Mouse (Mus musculus): Measurements from ENCODE around the gene Npr1. TPM values are rescaled to one million over a fixed set of nuclear protein-coding genes. Genes with fewer than 3 reads are reported as not detected.

Npr1 gene
- polyA plus RNA-seq, 1 experiment: 16.1 TPM

DNA sequence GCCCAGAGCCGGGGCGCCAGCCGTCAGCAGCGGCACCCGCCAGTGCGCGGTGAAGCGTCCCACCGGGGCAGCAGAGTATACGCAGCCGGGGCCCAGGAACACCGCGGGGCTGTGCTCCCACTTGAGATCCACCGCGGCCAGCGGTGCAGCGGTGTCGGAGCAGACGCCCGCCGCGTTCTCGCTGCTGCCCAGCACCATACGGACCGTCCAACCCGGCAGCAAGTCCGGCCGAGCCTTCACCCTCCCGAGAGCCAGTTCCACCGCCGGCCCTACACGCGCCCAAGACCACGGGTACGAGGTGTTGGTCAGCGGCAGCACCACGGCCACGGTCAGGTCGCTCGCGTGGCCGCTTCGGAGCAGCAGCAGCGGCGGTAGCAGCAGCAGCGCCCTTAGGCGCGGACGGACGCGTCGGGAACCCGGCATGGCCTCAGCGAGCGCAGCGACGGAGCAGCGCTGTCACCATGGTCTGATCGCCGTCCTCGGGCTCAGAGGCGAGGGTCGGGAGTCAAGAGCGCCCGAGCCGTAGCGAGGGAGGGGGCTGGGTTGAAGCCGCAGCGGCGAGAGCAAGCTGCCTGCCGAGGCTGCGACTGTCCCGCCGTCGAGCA lies 483 bp downstream of the Npr1 start:
- Histone ChIP-seq H3K27ac (ENCODE audit: insufficient read depth, low read length) (peak overlapping the region; percentile 29; the same call in 1 of the 2 replicates), H3K4me1 (ENCODE audit: control insufficient read depth, insufficient read depth, insufficient read length) (peaks cover 13% of the 10 kb centered on the region; the same call in 1 of the 2 replicates), H3K36me3 (ENCODE audit: control insufficient read depth, insufficient read depth, low read length) (no peaks in the 10 kb centered on the region), H3K4me3 (ENCODE audit: extremely low read depth, insufficient read depth, insufficient read length) (peak overlapping the region; percentile 58), H3K27me3 (ENCODE audit: control insufficient read depth, insufficient read depth, low read length) (peaks cover 18% of the 10 kb centered on the region)
- no peak for TF ChIP-seq CTCF (IDR thresholded peaks at IDR 0.05; ENCODE audit: extremely low read depth, insufficient read depth, insufficient read length, insufficient replicate concordance)
- TF ChIP-seq POLR2A (IDR thresholded peaks at IDR 0.05; ENCODE audit: low read depth, low read length): no peak
- 2% methylated on average over 75 of the region's 75 CpGs for whole genome bisulfite sequencing
- no peak for DNase-seq (ENCODE audit: low read depth in 1 of 2, low spot score in 2 of 2)

GRCm38 (mm10) chr3:90464552-90465080 lies 1.1 kb downstream of the Npr1 start:
- Histone ChIP-seq H3K27me3 (ENCODE audit: control insufficient read depth, insufficient read depth, low read length) (peaks cover 18% of the 10 kb centered on the region), H3K4me1 (ENCODE audit: control insufficient read depth, insufficient read depth, insufficient read length) (peaks cover 13% of the 10 kb centered on the region; the same call in 1 of the 2 replicates), H3K36me3 (ENCODE audit: control insufficient read depth, insufficient read depth, low read length) (no peaks in the 10 kb centered on the region), H3K4me3 (ENCODE audit: extremely low read depth, insufficient read depth, insufficient read length) (peak overlapping the region; percentile 58; the same call in 1 of the 2 replicates), H3K27ac (ENCODE audit: insufficient read depth, low read length) (no peak overlapping the region)
- TF ChIP-seq CTCF (IDR thresholded peaks at IDR 0.05; ENCODE audit: extremely low read depth, insufficient read depth, insufficient read length, insufficient replicate concordance) (no peak), POLR2A (IDR thresholded peaks at IDR 0.05; ENCODE audit: low read depth, low read length) (no peak)
- 28% methylated on average over 37 of the region's 37 CpGs for WGBS
- DNase-seq (ENCODE audit: low read depth in 1 of 2, low spot score in 2 of 2): no peak

DNA sequence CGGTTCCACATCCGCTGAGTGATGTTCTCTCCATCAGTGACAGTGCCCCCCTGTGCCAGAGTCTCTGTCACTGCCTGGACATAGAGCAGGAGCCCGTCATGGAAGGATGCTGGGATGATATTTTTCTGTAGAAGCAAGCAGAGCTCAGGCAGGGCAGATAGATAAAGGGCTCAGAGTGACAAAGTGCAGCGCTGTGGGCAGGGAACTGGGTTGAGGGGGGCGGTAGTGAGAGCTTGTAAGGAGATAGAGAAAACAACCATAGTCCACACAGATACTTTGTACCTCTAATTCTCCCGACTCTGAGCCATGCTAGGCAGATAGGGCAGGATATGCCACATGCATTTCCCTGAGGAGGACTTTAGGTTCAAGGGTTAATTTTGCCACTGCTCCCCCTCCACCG lies 3.1 kb downstream of the Npr1 start:
- DNase-seq (ENCODE audit: low read depth in 1 of 2, low spot score in 2 of 2): no peak
- WGBS: 57% methylated on average over 7 of the region's 7 CpGs
- peaks cover 18% of the 10 kb centered on the region for H3K27me3 ChIP-seq (ENCODE audit: control insufficient read depth, insufficient read depth, low read length)
- no peak overlapping the region for H3K4me3 ChIP-seq (ENCODE audit: extremely low read depth, insufficient read depth, insufficient read length)
- peaks cover 13% of the 10 kb centered on the region; the same call in 1 of the 2 replicates for H3K4me1 ChIP-seq (ENCODE audit: control insufficient read depth, insufficient read depth, insufficient read length)
- H3K36me3 ChIP-seq (ENCODE audit: control insufficient read depth, insufficient read depth, low read length): no peaks in the 10 kb centered on the region
- TF ChIP-seq POLR2A (IDR thresholded peaks at IDR 0.05; ENCODE audit: low read depth, low read length) (no peak), CTCF (IDR thresholded peaks at IDR 0.05; ENCODE audit: extremely low read depth, insufficient read depth, insufficient read length, insufficient replicate concordance) (no peak)
- H3K27ac ChIP-seq (ENCODE audit: insufficient read depth, low read length): no peak overlapping the region

- no peak overlapping the region for H3K4me3 ChIP-seq (ENCODE audit: extremely low read depth, insufficient read depth, insufficient read length)
- no peaks in the 10 kb centered on the region for H3K36me3 ChIP-seq (ENCODE audit: control insufficient read depth, insufficient read depth, low read length)
- DNase-seq (ENCODE audit: low read depth in 1 of 2, low spot score in 2 of 2): no peak
- H3K4me1 ChIP-seq (ENCODE audit: control insufficient read depth, insufficient read depth, insufficient read length): peaks cover 13% of the 10 kb centered on the region; the same call in 1 of the 2 replicates
- TF ChIP-seq POLR2A (IDR thresholded peaks at IDR 0.05; ENCODE audit: low read depth, low read length) (no peak), CTCF (IDR thresholded peaks at IDR 0.05; ENCODE audit: extremely low read depth, insufficient read depth, insufficient read length, insufficient replicate concordance) (no peak)
- 86% methylated on average over 3 of the region's 3 CpGs for WGBS
- peaks cover 18% of the 10 kb centered on the region for H3K27me3 ChIP-seq (ENCODE audit: control insufficient read depth, insufficient read depth, low read length)
- H3K27ac ChIP-seq (ENCODE audit: insufficient read depth, low read length): no peak overlapping the region
Measured at GRCm38 (mm10) chr3:90461935-90462334, 3.7 kb downstream of the Npr1 start.

DNA sequence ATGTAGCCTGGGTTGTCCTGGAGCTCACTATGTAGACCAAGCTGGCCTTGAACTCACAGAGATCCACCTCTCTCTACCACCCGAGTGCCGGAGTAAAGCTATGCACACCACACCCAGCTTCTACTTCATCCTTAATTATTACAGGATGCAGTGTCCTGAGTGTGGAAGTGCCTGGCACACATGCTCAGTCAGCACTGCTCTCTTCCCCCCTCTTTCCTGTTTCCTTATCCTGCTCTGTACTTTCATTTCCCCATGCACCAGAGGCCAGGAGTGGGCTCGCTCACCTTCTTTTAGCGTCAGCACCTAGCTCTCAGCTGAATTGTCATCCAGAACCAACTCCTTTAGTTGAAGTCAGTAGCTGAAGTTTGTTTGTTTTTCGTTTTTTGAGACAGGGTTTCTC lies 5.4 kb downstream of the Npr1 start:
- Histone ChIP-seq H3K27me3 (ENCODE audit: control insufficient read depth, insufficient read depth, low read length) (peaks cover 10% of the 10 kb centered on the region), H3K4me1 (ENCODE audit: control insufficient read depth, insufficient read depth, insufficient read length) (peaks cover 6% of the 10 kb centered on the region; the same call in 1 of the 2 replicates), H3K36me3 (ENCODE audit: control insufficient read depth, insufficient read depth, low read length) (no peaks in the 10 kb centered on the region), H3K4me3 (ENCODE audit: extremely low read depth, insufficient read depth, insufficient read length) (no peak overlapping the region), H3K27ac (ENCODE audit: insufficient read depth, low read length) (no peak overlapping the region)
- DNase-seq (ENCODE audit: low read depth in 1 of 2, low spot score in 2 of 2): no peak
- no peak for TF ChIP-seq POLR2A (IDR thresholded peaks at IDR 0.05; ENCODE audit: low read depth, low read length)
- TF ChIP-seq CTCF (IDR thresholded peaks at IDR 0.05; ENCODE audit: extremely low read depth, insufficient read depth, insufficient read length, insufficient replicate concordance): no peak
- WGBS: 66% methylated on average over 5 of the region's 5 CpGs

GRCm38 (mm10) chr3:90459727-90460126 lies 5.9 kb downstream of the Npr1 start:
- 86% methylated on average over 9 of the region's 9 CpGs for WGBS

GRCm38 (mm10) chr3:90454931-90455330 lies 10.7 kb downstream of the Npr1 start:
- TF ChIP-seq CTCF (IDR thresholded peaks at IDR 0.05; ENCODE audit: extremely low read depth, insufficient read depth, insufficient read length, insufficient replicate concordance): no peak
- no peak for TF ChIP-seq POLR2A (IDR thresholded peaks at IDR 0.05; ENCODE audit: low read depth, low read length)
- no peaks in the 10 kb centered on the region for H3K4me1 ChIP-seq (ENCODE audit: control insufficient read depth, insufficient read depth, insufficient read length)
- no peaks in the 10 kb centered on the region for H3K27me3 ChIP-seq (ENCODE audit: control insufficient read depth, insufficient read depth, low read length)
- no peak overlapping the region for H3K4me3 ChIP-seq (ENCODE audit: extremely low read depth, insufficient read depth, insufficient read length)
- no peaks in the 10 kb centered on the region for H3K36me3 ChIP-seq (ENCODE audit: control insufficient read depth, insufficient read depth, low read length)
- H3K27ac ChIP-seq (ENCODE audit: insufficient read depth, low read length): no peak overlapping the region
- 92% methylated on average over 14 of the region's 14 CpGs for WGBS
- DNase-seq (ENCODE audit: low read depth in 1 of 2, low spot score in 2 of 2): no peak

More at GRCm38 (mm10) chr3:90459727-90460126, 5.9 kb downstream of the Npr1 start:
- Histone ChIP-seq H3K27me3 (ENCODE audit: control insufficient read depth, insufficient read depth, low read length) (peaks cover 5% of the 10 kb centered on the region; the same call in 1 of the 2 replicates), H3K36me3 (ENCODE audit: control insufficient read depth, insufficient read depth, low read length) (no peaks in the 10 kb centered on the region), H3K27ac (ENCODE audit: insufficient read depth, low read length) (no peak overlapping the region), H3K4me3 (ENCODE audit: extremely low read depth, insufficient read depth, insufficient read length) (no peak overlapping the region), H3K4me1 (ENCODE audit: control insufficient read depth, insufficient read depth, insufficient read length) (no peaks in the 10 kb centered on the region)
- TF ChIP-seq POLR2A (IDR thresholded peaks at IDR 0.05; ENCODE audit: low read depth, low read length): no peak
- no peak for TF ChIP-seq CTCF (IDR thresholded peaks at IDR 0.05; ENCODE audit: extremely low read depth, insufficient read depth, insufficient read length, insufficient replicate concordance)
- DNase-seq (ENCODE audit: low read depth in 1 of 2, low spot score in 2 of 2): no peak

All from spleen, adult 2 months (tissue).